Mouse (Mus musculus): Measurements from ENCODE around the gene Fstl4.

DNA sequence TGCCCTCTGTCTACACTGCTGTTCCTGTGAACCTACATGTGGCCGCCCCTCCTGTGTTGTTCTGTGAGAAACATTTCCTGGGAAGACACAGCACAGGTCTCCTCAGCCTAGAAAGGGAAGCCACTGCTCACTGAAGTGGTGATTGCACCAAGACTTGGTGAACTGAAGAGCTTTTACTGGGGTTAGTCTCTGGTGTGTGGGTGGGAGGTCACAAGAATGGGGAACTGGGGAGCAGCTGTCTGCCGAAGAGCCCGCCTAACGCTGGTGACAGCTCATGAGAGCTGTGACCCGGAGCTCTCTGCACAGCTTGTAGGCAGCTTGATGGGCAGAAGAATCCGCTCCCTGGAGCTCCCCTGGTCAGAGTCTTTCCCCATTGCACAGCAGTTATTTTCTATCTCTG, 260.0 kb downstream of the Fstl4 start:
- TF ChIP-seq MAZ (IDR thresholded peaks at IDR 0.05; ENCODE audit: low read depth, low read length) (no peak), ZC3H11A (IDR thresholded peaks at IDR 0.05; ENCODE audit: low read depth, low read length) (no peak), CTCF (IDR thresholded peaks at IDR 0.05 in 2 of 3, conservative IDR thresholded peaks at IDR 0.05 in 1 of 3; ENCODE audit: control insufficient read depth in 1 of 3, insufficient read depth in 1 of 3, low read depth in 2 of 3, low read length in 3 of 3, poor library complexity in 1 of 3, severe bottlenecking in 1 of 3) (no peak), HCFC1 (IDR thresholded peaks at IDR 0.05; ENCODE audit: low read depth, low read length) (no peak)

Data from MEL (cell line).